Mouse (Mus musculus): Measurements from ENCODE around the gene Hormad2.

Hormad2 gene

GRCm38 (mm10) chr11:4442280-4442679 lies 1.4 kb upstream of the Hormad2 start:
- DNase-seq, result no peak

- DNase-seq, result no peak
Observed at GRCm38 (mm10) chr11:4438211-4438610, 2.7 kb downstream of the Hormad2 start.

- no peak for DNase-seq
Observed at GRCm38 (mm10) chr11:4437318-4437717, 3.6 kb downstream of the Hormad2 start.

GRCm38 (mm10) chr11:4436631-4437030 lies 4.3 kb downstream of the Hormad2 start:
- DNase-seq, result no peak

GRCm38 (mm10) chr11:4434461-4434860 lies 6.4 kb downstream of the Hormad2 start:
- DNase-seq, result no peak

GRCm38 (mm10) chr11:4423818-4424217 lies 17.1 kb downstream of the Hormad2 start:
- no peak for DNase-seq

GRCm38 (mm10) chr11:4422494-4423425 lies 18.1 kb downstream of the Hormad2 start:
- no peak for DNase-seq

GRCm38 (mm10) chr11:4421933-4422488 lies 18.9 kb downstream of the Hormad2 start:
- DNase-seq, result no peak

- no peak for DNase-seq
Observed at GRCm38 (mm10) chr11:4417986-4418385, 22.9 kb downstream of the Hormad2 start.

GRCm38 (mm10) chr11:4412294-4412693 lies 28.6 kb downstream of the Hormad2 start:
- no peak for DNase-seq

GRCm38 (mm10) chr11:4404277-4404676 lies 36.6 kb downstream of the Hormad2 start:
- DNase-seq, result no peak

GRCm38 (mm10) chr11:4403381-4403780 lies 37.5 kb downstream of the Hormad2 start:
- no peak for DNase-seq

GRCm38 (mm10) chr11:4401251-4401650 lies 39.7 kb downstream of the Hormad2 start:
- no peak for DNase-seq

- no peak for DNase-seq
Observed at GRCm38 (mm10) chr11:4394226-4394625, 46.7 kb downstream of the Hormad2 start.

GRCm38 (mm10) chr11:4388018-4388417 lies 52.9 kb downstream of the Hormad2 start:
- no peak for DNase-seq

- DNase-seq, result no peak
Observed at GRCm38 (mm10) chr11:4382321-4382720, 58.6 kb downstream of the Hormad2 start.

GRCm38 (mm10) chr11:4379857-4380256 lies 61.0 kb downstream of the Hormad2 start:
- DNase-seq, result no peak

- DNase-seq, result no peak
Observed at GRCm38 (mm10) chr11:4366389-4366788, 74.5 kb downstream of the Hormad2 start.

- DNase-seq, result no peak
Observed at GRCm38 (mm10) chr11:4355430-4355829, 85.5 kb downstream of the Hormad2 start.

GRCm38 (mm10) chr11:4352637-4353036 lies 88.3 kb downstream of the Hormad2 start:
- DNase-seq, result no peak

- no peak for DNase-seq
Observed at GRCm38 (mm10) chr11:4343926-4344325, 97.0 kb downstream of the Hormad2 start.

GRCm38 (mm10) chr11:4342027-4342426 lies 98.9 kb downstream of the Hormad2 start:
- no peak for DNase-seq

- no peak for DNase-seq
Observed at GRCm38 (mm10) chr11:4340109-4340779, 100.7 kb downstream of the Hormad2 start.

- DNase-seq, result no peak
Observed at GRCm38 (mm10) chr11:4339275-4339674, 101.6 kb downstream of the Hormad2 start.
